ENCODE assay signal across 8 mouse cellular contexts in genomic region chr6:31148311-31148856, GRCm38 (mm10).
A peak's percentile ranks its signal among the peaks of the same experiment; 100 is the strongest.
DNase-seq lines count a peak whose midpoint lies in the region; ATAC-seq lines count a peak whose summit lies in the region.

No protein-coding gene starts in this region.

- intact Hi-C loops in heart, postnatal 10 days (cut with DNase I), result no loop called here
- intact Hi-C loops in left cerebral cortex, postnatal 10 days (cut with DNase I), result no loop called here

- H3K4me3 ChIP-seq in brown adipose tissue, adult 24 weeks (ENCODE audit: insufficient read depth, low read depth, low read length), result no peak overlapping the region

- 0 out of 2 replicates have a peak overlapping the region, but pooled peaks have one; percentile 4 for H3K27ac ChIP-seq in brown adipose tissue, adult 24 weeks (replicated peaks; ENCODE audit: low read depth, low read length)

- no peak for ATAC-seq in erythroid progenitor cell, adult 5-6 weeks (replicated peaks; ENCODE audit: low FRiP score, poor library complexity, severe bottlenecking)

- peak; percentile 64 for DNase-seq in layer of hippocampus, adult 11-12 months (ENCODE audit: low spot score)
- no peak for DNase-seq in layer of hippocampus, postnatal 10 days (ENCODE audit: low spot score in 2 of 2)
- peak; percentile 52 to 55 for DNase-seq in heart, postnatal 10 days
- peak; percentile 75 for DNase-seq in lung, postnatal 25 days (ENCODE audit: low spot score)
- DNase-seq in left cerebral cortex, postnatal 10 days (ENCODE audit: extremely low spot score in 1 of 2, low spot score in 2 of 2), result no peak
- no peak for DNase-seq in embryo, embryonic 10.5 days (ENCODE audit: low spot score)

- peaks cover 10% of the 10 kb centered on the region for H3K4me1 ChIP-seq in brown adipose tissue, adult 24 weeks (ENCODE audit: control insufficient read depth, insufficient read depth, insufficient read length, low read length)

Comparison
In these comparisons a context has a peak if more than half of its experiments do, and no peak if none do; other contexts are left out.
1. DNase-seq: peak in layer of hippocampus, adult 11-12 months (single experiment), heart, postnatal 10 days (2 of 2) and lung, postnatal 25 days (single experiment); none in layer of hippocampus, postnatal 10 days (0 of 2), left cerebral cortex, postnatal 10 days (0 of 2) and embryo, embryonic 10.5 days (single experiment).